Mouse (Mus musculus) gonadal fat pad, adult 2 months (tissue): ENCODE data around the gene Thap4. TPM values are rescaled to one million over a fixed set of nuclear protein-coding genes. Genes with fewer than 3 reads are reported as not detected.

Experiments
- polyA plus RNA-seq: library from polyadenylated mRNA; depleted of rRNA; stranded (reverse); fragments of >200 nt; gene quantifications from 2 replicates; pipeline ENCODE4 v1.2.3, GENCODE M21; 2012; rRNA removed

Thap4 gene
- polyA plus RNA-seq, 1 experiment = 35.5 TPM

Other genes with a start within 250 kb of the Thap4 start
- 6.4 and 6.8 TPM in 2 replicates for gene Farp2, start 242.8 kb downstream of the Thap4 start, polyA plus RNA-seq
- 157 and 178 TPM in 2 replicates for gene Stk25, start 96.2 kb downstream of the Thap4 start, polyA plus RNA-seq
- gene Bok, start 69.2 kb downstream of the Thap4 start, polyA plus RNA-seq = 41.9 and 48.6 TPM in 2 replicates
- gene Atg4b, start 3.4 kb downstream of the Thap4 start, polyA plus RNA-seq = 49.6 and 60.7 TPM in 2 replicates
- 44.9 and 49.2 TPM in 2 replicates for gene Dtymk, start 47.1 kb upstream of the Thap4 start, polyA plus RNA-seq
- gene Ing5, start 49.1 kb upstream of the Thap4 start, polyA plus RNA-seq = 7.4 and 9.7 TPM in 2 replicates
- gene D2hgdh, start 70.0 kb upstream of the Thap4 start, polyA plus RNA-seq = 27.7 and 27.8 TPM in 2 replicates
- 0.51 TPM in 1 of 2 replicates, not detected in the other for gene Gal3st2, start 106.4 kb upstream of the Thap4 start, polyA plus RNA-seq
- 0.30 and 0.51 TPM in 2 replicates for gene Gal3st2b, start 163.4 kb upstream of the Thap4 start, polyA plus RNA-seq
- 0.01 and 0.05 TPM in 2 replicates for gene Gal3st2c, start 235.6 kb upstream of the Thap4 start, polyA plus RNA-seq